Mouse (Mus musculus) layer of hippocampus, postnatal 14 days (tissue): Measurements from ENCODE around the gene Serpini2. TPM values are rescaled to one million over a fixed set of nuclear protein-coding genes. Genes with fewer than 3 reads are reported as not detected.
"Not testable (repeated sequence)": the region's sequence is repeated elsewhere in the genome, so short reads cannot be mapped to it uniquely, and the experiment has no call there.

Source experiments
- DNase-seq, 2 experiments: peaks; one replicate each; pipeline ENCODE4 v3.0.0; 2021 to 2022; ENCODE audit warnings: low spot score in 2 of 2, mixed read lengths in 1 of 2
- long read RNA-seq, 2 experiments: library from polyadenylated mRNA; stranded (forward); transcript quantifications; one replicate each; pipeline ENCODE4 v2.0.0; 2021
- total RNA-seq, 2 experiments: library from RNA; stranded (reverse); gene quantifications; 2 replicates each; pipeline ENCODE4 v1.2.3; 2021

The Serpini2 gene
- not detected for total RNA-seq
- long read RNA-seq, experiment 1: 0 reads
- long read RNA-seq, experiment 2, partial matches to known transcripts: 0 of 1 reads
- long read RNA-seq, experiment 2, other reads (novel, unspliced or antisense): 1 of 1 reads

DNA sequence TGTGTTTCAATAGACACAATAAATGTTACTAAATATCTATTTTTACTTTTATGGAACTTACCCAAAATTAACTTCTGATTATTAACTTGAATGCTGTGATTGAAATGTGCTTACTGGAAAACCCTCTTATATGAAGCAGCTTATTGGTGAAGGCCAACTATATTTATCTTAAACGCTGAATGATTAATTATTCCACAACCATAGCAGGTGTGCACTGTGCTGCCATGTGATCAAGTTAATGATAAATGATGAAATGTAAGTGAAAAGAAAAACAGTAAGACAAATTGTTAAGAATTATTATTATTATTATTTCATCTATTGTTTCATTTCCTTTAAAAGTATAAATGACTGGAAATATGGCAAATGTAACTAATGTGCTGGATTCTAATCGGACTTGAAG is at the start of gene Serpini2:
Gene Serpini2, minus strand, starts transcription at position 101 of the 400 bp plus-strand sequence.
- no peak for DNase-seq

- no peak for DNase-seq
These were observed 39.0 kb upstream of the Serpini2 start for GRCm38 (mm10) chr3:75308861-75309260.

GRCm38 (mm10) chr3:75308228-75308627 is 38.4 kb upstream of the Serpini2 start:
- DNase-seq: no peak

DNA sequence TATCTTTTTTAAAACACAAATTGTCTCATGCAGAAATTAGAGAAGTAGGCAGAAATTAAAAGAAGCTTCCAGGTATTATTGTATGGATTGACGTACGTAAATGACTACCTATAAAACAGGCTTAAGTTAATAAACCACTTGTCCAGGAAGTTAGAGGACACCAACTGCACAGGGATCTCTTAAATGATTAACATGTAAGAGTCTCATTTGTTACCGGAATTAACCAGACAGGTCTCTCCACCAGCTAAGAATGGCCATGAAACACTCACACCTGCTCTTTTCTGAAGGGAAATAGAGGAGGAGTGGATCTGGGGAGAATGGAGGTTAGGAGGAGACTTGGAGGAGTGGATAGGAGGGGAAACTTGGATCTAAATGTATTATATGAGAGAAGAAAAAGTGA is 35.7 kb upstream of the Serpini2 start:
- DNase-seq: no peak

DNA sequence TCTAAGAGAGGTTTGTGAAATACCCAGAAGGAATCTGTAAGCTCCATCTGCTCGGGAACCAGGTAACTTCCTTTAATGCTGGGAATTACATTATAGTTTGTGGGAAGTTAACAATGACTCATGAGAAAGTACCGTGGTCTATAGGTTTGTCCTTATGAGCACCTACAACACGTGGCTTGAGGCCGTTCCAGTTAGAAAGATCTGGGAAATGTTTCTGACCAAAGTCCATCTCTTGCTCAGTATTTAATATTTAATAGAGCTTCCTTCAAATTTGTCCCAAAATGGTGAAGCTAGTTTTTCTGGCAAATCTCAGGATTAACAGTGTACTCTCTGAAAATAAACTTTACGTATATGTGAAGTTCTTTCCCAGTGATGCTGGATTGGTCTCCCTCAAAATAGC is 34.7 kb upstream of the Serpini2 start:
- DNase-seq: no peak

DNA sequence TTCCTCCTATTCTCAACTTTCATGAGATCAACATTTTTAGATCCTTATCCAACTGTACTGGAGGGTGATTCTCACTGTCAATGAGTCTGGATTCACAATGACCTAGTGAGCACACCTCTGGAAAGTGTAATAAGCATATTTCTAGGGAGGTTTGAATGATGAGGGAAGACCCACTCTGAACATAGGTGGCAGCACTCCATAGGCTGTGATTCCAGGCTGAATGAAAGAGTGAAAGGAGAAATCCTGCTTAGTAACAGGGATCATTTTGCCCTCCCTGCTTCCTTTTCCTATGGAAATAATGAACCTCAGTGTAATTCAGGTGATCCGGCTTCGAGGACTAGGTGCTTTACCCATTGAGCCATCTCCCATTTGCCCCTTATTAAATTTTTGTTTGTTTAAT is 31.2 kb upstream of the Serpini2 start:
- DNase-seq: no peak

- not testable (repeated sequence) for DNase-seq
These were observed 29.6 kb upstream of the Serpini2 start for GRCm38 (mm10) chr3:75299464-75299863.

DNA sequence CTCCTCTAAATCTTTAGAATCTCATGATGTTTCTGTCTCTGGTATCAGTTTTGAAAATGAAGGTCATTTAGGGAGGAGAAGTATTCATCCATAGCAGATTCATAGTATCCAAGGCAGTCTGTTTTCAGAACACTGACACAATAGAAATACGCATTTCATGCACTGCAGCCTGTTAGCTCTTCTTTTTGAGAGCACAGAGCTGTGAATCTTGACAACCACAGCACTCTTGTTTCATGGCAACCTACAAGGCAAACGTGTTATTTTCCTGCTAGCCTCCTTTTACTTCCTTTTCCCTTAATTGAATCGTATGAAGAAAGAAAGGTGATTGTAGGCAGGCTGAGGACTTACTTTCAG is 27.9 kb upstream of the Serpini2 start:
- DNase-seq: peak in 1 of 2 experiments; percentile 8

GRCm38 (mm10) chr3:75297026-75297757 is 27.3 kb upstream of the Serpini2 start:
- peak in 1 of 2 experiments; percentile 23 for DNase-seq

DNA sequence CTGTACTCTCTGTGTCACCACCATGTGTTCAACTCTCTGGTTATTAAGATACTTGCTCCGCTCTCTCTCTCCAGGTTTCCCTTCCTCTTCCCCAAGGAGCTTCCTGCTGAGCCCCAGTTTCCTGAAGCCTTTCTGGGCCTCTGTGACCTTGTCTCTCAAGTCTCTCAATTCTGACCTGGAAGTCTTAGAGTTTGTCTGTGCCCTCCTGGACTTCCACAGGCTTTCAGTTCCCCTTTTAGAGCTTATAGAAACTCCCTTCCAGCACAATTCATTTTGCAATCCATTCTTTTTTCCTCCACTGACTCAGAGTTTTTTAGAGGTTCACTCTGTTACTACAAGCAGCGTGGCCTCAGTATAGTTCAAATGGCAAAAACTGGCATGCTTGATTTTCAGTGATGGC is 23.4 kb upstream of the Serpini2 start:
- DNase-seq: no peak

DNA sequence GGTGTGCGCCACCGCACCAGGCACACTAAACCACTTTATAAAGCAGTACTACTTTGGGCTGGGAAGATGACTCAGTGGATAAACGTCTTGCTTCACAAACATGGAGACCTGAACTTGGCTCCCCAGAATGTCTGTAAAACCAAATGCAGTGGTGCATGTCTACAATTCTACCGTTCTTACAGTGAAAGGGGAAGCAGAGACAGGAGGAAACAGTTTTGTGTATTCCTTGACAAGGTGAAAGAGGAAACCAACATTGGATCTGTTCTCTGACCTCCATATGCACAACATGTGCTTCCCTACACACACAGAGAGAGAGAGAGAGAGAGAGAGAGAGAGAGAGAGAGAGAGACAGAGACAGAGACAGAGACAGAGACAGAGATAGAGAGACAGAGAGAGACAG is 7.6 kb upstream of the Serpini2 start:
- DNase-seq: no peak

DNA sequence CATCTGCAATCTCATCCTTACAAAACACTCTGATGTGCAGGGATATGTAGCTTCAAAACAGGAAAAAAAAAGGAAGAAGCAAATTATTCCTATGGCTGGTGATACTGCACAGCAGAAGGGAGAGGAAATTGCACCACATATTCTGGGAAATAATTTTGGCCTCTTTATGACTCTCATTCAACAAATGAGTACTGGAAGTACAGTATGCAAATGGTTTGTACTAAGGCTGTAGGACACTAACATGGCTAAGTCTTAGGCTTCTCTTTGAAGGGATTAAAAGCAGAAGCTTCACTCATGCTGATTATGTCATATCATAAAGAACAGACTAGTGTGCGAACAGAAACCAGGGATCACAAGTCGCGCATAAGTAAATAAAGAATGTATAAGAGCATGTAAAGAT is 6.6 kb upstream of the Serpini2 start:
- no peak for DNase-seq

GRCm38 (mm10) chr3:75275127-75275526 is 5.2 kb upstream of the Serpini2 start:
- no peak for DNase-seq

GRCm38 (mm10) chr3:75259356-75259755 is 10.5 kb downstream of the Serpini2 start:
- no peak for DNase-seq

DNA sequence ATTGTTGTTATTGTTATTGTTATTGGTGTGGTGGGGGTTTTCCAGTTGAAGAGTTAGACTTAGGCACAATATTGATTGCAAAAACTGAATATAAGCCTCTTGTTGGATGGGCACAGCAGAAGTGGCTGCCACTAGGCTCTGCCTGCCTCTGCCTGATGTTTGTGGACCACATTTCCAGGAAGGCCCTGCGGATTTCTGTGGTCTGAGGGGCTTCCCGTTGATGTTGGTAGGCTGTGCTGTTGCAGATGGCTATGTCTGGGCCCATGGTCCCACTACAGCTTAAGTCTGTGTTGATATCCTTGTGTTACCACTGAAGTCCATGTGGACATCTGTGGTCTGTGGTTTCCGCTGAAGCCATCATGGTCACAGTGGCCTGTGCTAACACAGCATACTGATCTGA is 50.2 kb downstream of the Serpini2 start:
- DNase-seq: no peak

DNA sequence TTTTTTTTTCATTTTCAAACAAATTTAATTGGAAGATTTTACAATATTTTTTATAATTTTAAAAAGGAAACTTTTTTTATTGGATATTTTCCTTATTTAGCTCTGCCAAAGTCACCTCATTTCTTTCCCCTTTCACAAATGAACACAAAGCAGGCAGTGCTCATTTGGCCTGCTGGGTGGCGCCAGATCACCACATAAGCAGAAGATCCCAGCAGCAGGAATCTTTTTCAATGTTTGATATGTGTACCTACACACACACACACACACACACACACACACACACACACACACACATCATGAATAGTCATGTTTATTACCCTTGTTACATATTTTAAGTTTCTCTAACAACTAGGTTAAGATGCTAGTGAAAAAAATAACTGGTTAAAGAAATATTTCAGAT is 50.7 kb downstream of the Serpini2 start:
- peak; percentile 40 to 74 for DNase-seq

DNA sequence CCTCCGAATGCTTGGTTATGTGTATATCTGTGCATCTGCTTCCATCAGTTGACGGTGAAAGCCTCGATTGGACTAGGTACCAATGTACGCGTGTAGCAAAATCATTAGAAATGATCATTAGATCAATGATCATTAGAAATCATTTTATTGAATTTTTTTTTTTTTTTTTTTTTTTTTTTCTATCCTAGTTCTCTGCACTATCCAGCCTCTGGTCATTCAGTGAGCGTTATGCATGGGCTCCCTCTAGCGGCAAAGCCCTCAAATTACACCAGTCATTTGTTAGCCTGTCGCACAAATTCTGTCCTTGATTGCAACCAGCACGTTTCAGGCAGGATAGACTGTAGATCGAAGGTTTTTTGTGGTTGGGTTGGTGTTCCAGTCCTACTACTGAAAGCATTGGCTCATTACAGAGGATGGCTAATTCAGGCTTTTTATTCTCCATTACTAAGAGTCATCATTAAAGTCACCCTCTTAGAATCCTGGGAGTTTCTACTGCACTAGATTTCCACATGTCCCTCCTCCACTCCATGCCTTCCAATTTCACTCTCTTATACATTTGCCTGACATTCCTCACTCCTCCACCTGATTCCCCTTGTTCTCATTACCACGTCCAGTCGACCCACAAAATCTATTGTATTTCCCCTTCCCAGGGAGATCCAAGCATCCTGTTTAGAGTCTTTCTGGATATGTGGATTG is 66.9 kb downstream of the Serpini2 start:
- peak; percentile 13 to 43 for DNase-seq

Other genes with a start within 250 kb of the Serpini2 start
- 1 to 10 TPM; 3.2 to 3.7 TPM for gene Zbbx, start 105.0 kb downstream of the Serpini2 start, total RNA-seq
- 1 to 10 TPM in 1 of 2 experiments, under 1 TPM in 1; 0.98 to 1.6 TPM for gene Wdr49, start 212.1 kb upstream of the Serpini2 start, total RNA-seq